Mouse (Mus musculus) layer of hippocampus, adult 2 months (tissue): Measurements from ENCODE around the gene Gatad2b. TPM values are rescaled to one million over a fixed set of nuclear protein-coding genes. Genes with fewer than 3 reads are reported as not detected.
A peak's percentile ranks its signal among the peaks of the same experiment; 100 is the strongest.
"Not testable (repeated sequence)": the region's sequence is repeated elsewhere in the genome, so short reads cannot be mapped to it uniquely, and the experiment has no call there.

Source experiments
- DNase-seq, 2 experiments: peaks; one replicate each; pipeline ENCODE4 v3.0.0; 2022; ENCODE audit warnings: low spot score in 2 of 2
- H3K27ac ChIP-seq: fragments of 200-600 bp; 2 replicates; pipeline ENCODE4 v1.8.1; 2022
- H3K4me3 ChIP-seq: fragments of 200-600 bp; 2 replicates; pipeline ENCODE4 v1.8.1; 2022; ENCODE audit warnings: mild to moderate bottlenecking
- CTCF ChIP-seq: fragments of 200-600 bp; conservative IDR thresholded peaks from 2 replicates; pipeline ENCODE4 v1.8.1; 2022; ENCODE audit warnings: antibody characterized with exemption, mild to moderate bottlenecking, moderate library complexity
- total RNA-seq, 2 experiments: library from RNA; stranded (reverse); gene quantifications; 2 replicates each; pipeline ENCODE4 v1.2.3; 2021

The Gatad2b gene
- total RNA-seq, 2 experiments from 2014 or later = 107 to 108 TPM

GRCm38 (mm10) chr3:90272170-90272569 is 20.8 kb upstream of the Gatad2b start:
- DNase-seq = no peak
- no peak for TF ChIP-seq CTCF
- Histone ChIP-seq H3K4me3 (no peak overlapping the region), H3K27ac (no peak overlapping the region)

DNA sequence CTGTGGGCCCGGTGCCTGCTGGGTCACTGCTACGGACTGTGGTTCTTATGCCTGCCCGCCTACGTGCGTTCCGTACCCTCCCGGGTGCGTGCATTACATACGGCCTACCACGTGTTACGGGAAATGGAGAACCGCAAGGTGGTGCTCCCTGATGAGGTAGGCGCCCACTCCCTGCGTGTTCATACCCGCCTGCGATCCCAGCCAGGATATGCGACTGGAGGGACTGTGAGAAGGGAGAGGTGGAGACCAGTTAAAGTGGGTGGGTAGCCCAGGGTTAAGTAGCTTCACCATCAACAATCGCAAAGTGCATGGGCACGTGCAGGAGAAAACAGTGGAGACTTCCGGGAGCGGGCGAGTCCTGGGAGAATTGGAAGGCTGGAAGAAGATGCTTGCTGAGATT is 19.1 kb upstream of the Gatad2b start:
- no peak overlapping the region for H3K4me3 ChIP-seq
- no peak for TF ChIP-seq CTCF

DNA sequence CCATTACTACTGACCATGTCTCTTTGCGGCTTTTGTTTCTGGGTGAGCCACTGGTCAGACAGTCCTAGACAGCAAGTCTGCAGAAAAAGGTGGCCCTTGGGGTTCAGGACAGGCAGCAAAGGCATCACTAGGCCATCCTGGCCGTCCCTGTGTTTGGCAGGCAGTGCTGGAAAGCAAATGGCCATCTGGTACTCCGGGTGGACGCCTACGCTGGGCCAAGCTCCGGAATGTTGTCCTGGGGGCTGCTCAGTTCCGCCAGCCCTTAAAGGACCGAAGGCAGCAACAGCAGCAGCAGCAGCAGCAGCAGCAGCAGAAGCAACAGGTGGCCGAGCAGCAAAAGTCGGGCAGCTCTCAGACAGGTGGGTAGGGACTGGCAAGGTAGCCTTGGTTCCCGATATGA is 17.7 kb upstream of the Gatad2b start:
- Histone ChIP-seq H3K4me3 (no peak overlapping the region), H3K27ac (no peak overlapping the region)
- no peak for DNase-seq
- no peak for TF ChIP-seq CTCF

More for the DNA sequence above, 19.1 kb upstream of the Gatad2b start:
- no peak overlapping the region for H3K27ac ChIP-seq
- DNase-seq = no peak

- Histone ChIP-seq H3K4me3 (no peak overlapping the region), H3K27ac (no peak overlapping the region)
- no peak for DNase-seq
- no peak for TF ChIP-seq CTCF
Observed at GRCm38 (mm10) chr3:90276858-90277257, 16.1 kb upstream of the Gatad2b start.

GRCm38 (mm10) chr3:90277793-90278192 is 15.2 kb upstream of the Gatad2b start:
- Histone ChIP-seq H3K27ac (no peak overlapping the region), H3K4me3 (no peak overlapping the region)
- no peak for DNase-seq
- no peak for TF ChIP-seq CTCF

GRCm38 (mm10) chr3:90278211-90278610 is 14.8 kb upstream of the Gatad2b start:
- Histone ChIP-seq H3K4me3 (no peak overlapping the region), H3K27ac (no peak overlapping the region)
- DNase-seq = no peak
- no peak for TF ChIP-seq CTCF

GRCm38 (mm10) chr3:90279216-90279615 is 13.8 kb upstream of the Gatad2b start:
- no peak overlapping the region for H3K4me3 ChIP-seq
- no peak for DNase-seq
- H3K27ac ChIP-seq = peak overlapping the region; percentile 83; the same call in 1 of the 2 replicates
- TF ChIP-seq CTCF = no peak

DNA sequence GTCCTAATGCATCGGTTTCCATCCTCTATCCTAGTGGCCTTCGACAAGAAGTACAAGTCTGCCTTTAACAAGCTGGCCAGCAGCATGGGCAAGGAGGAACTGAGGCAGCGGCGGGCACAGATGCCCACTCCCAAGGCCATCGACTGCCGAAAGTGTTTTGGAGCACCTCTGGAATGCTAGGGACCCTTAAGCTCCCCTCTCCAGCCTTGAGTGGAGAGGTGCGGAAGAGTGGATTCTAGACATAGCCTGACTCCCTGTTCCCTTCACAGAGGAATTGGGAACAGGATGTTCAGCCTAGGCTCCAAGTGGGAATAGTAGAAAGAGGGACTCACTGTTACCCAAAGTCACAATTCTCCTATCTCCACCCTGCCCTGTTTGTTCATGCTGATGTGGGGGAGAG is 13.2 kb upstream of the Gatad2b start:
- TF ChIP-seq CTCF = no peak
- peak overlapping the region; percentile 83 for H3K27ac ChIP-seq
- no peak for DNase-seq
- H3K4me3 ChIP-seq = no peak overlapping the region

GRCm38 (mm10) chr3:90280708-90281107 is 12.3 kb upstream of the Gatad2b start:
- no peak for TF ChIP-seq CTCF
- peak overlapping the region; percentile 83 for H3K27ac ChIP-seq
- DNase-seq = peak in 1 of 2 experiments; percentile 25
- no peak overlapping the region for H3K4me3 ChIP-seq

DNA sequence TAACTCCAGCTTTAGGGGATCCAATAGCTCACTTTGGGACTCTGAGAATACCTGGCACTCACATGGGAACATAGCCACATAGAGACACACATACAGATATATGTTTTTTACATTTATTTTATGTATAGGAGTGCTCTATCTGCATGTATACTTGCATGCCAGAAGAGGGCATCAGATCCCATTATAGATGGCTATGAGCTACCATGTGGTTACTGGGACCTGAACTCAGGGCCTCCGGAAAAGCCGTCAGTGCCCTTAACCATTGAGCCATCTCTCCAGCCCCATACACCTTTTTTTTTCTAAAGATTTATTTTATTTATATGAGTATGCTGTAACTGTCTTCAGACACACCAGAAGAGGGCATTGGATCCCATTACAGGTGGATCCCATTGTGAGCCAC is 8.8 kb upstream of the Gatad2b start:
- TF ChIP-seq CTCF = peak; percentile 40
- H3K27ac ChIP-seq = no peak overlapping the region
- DNase-seq = no peak
- no peak overlapping the region for H3K4me3 ChIP-seq

- not testable (repeated sequence) for H3K27ac ChIP-seq, DNase-seq, H3K4me3 ChIP-seq
Observed at GRCm38 (mm10) chr3:90289403-90289802, 3.6 kb upstream of the Gatad2b start.

DNA sequence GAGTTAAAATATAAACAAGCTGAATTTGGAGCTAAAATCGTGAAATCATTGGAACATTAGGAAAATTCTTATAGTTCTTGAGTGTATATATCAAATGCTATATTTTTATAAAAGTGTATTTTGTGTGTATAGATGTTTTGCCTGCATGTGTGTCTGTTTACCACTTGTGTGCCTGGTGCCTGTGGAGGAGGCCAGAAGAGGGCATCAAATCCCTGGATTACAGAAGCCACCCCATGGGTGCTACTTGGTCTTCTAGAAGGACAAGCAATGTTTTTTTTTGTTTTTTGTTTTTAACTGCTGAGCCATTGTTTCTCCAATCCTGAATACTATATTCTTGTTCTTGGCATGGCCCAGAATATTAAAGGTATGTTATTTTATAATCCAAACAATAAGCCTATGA is 2.4 kb upstream of the Gatad2b start:
- no peak overlapping the region for H3K27ac ChIP-seq
- DNase-seq = no peak
- H3K4me3 ChIP-seq = no peak overlapping the region
- TF ChIP-seq CTCF = peak; percentile 65

DNA sequence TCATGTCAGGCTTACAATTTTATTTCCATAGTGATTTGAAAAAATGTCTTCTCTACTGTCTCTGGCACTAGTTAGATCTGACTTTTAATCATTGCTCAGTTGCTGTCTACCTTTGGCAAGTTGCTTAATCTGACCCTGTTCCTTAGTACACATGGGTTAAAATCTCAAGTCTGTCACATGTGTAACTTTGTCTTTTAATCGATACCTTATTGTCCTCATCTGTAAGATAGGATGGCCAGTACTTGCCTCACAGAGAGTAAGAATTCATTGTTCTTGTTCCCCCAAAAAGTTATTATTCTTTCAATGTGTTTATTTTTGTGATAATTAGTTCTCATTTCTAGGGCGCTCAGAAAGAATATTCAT is 1.0 kb upstream of the Gatad2b start:
- no peak for TF ChIP-seq CTCF
- peak overlapping the region; percentile 99 for H3K27ac ChIP-seq

GRCm38 (mm10) chr3:90293352-90294063 is 530 bp downstream of the Gatad2b start:
- no peak for TF ChIP-seq CTCF
- peak in 1 of 2 experiments; percentile 41 for DNase-seq
- Histone ChIP-seq H3K4me3 (peak overlapping the region; percentile 68), H3K27ac (peak overlapping the region; percentile 98)

More for the DNA sequence above, 1.0 kb upstream of the Gatad2b start:
- peak overlapping the region; percentile 68 for H3K4me3 ChIP-seq
- DNase-seq = no peak
